Mouse (Mus musculus): ENCODE results near the gene Uba7.

DNA sequence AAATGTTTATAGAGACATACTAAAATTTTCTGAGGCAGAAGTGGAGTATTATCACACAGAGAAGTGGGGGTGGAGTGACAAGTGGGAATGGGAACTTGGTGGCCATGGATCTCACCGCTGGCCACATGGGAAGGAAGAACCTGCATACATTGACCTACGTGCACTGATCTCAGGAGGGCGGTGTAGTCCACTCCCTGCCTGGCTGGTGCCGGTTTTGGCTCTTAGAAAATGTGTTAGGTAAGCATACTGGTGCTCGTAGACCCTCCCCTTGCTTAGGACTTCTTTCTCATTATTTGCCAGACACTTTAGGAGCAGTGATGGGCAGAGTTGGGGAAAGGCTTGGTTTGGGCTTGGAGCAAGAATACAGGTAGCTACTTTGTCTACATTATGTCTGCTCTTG lies 32.7 kb downstream of the Uba7 start:
- TF ChIP-seq CTCF (IDR thresholded peaks at IDR 0.05; ENCODE audit: control insufficient read depth, insufficient read depth, insufficient read length) = no peak
- TF ChIP-seq USF1 (IDR thresholded peaks at IDR 0.05; ENCODE audit: low read depth) = no peak
- no peak for TF ChIP-seq MYOD1 (IDR thresholded peaks at IDR 0.05; ENCODE audit: control insufficient read depth, insufficient read length, low read depth)
- no peak for TF ChIP-seq MAX (IDR thresholded peaks at IDR 0.05)
- TF ChIP-seq MYOG (IDR thresholded peaks at IDR 0.05; ENCODE audit: control insufficient read depth, extremely low read depth, insufficient read length) = no peak
- no peak for TF ChIP-seq CEBPB (IDR thresholded peaks at IDR 0.05; ENCODE audit: low read depth)
